Mouse (Mus musculus): ENCODE results near the gene Dcakd.

Gene Dcakd

DNA sequence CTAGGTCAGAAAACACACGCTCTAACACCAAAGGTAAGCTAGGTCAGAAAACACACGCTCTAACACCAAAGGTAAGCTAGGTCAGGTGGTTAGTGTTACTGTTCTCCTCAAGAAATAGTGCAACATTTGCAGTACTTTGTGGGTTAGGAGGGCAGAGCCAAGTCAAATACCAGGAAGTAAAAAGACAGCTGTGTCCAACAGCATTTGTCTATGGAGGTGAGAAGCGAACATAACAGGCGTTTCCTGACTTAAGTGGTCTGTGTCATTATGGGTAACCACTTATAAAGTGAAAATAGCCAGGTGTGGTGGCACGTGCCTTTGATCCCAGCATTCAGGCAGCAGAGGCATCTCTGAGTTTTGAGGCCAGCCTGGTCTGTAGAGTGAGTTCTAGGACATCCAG is 21.5 kb upstream of the Dcakd start:
- DNase-seq (ENCODE audit: low spot score in 2 of 2): no peak

DNA sequence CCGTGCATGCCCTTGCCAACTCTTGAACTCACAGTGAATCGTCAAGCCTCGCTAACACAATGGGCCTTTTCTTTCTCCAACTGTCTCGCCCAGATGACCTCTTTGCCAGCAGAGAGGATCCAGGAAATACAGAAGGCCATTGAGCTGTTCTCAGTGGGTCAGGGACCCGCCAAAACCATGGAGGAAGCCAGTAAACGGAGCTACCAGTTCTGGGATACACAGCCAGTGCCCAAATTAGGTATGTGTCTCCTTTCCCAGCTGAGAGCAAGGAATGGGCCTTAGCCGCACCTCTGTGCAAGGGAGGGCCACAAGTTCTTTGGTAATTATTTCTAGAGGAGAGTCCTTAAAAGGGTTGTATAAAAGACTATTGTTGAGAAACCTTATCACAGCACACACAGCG is 18.2 kb upstream of the Dcakd start:
- no peak for DNase-seq (ENCODE audit: low spot score in 2 of 2)

DNA sequence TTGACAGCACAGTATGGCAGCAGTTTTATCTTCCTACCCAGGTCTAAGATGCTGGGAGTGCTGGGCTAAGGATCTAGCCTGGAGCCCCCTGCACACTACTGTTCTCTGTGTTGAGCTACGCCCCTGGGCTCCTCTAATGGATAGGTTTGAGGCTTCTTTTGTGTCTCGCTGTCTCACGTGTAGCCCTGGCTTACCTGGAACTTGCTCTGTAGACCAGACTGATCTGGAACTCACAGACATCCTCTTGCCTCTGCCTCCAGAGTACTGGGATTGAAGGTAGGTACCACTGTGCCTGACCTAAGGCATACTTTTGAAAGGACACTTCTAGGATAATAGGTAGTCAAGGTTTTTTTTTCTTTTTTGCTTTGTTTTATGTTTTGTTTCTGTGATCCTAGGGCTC is 15.8 kb upstream of the Dcakd start:
- no peak for DNase-seq (ENCODE audit: low spot score in 2 of 2)

GRCm38 (mm10) chr11:103042828-103043227 is 14.7 kb upstream of the Dcakd start:
- no peak for DNase-seq (ENCODE audit: low spot score in 2 of 2)

GRCm38 (mm10) chr11:103038037-103038436 is 9.9 kb upstream of the Dcakd start:
- DNase-seq (ENCODE audit: low spot score in 2 of 2): no peak

DNA sequence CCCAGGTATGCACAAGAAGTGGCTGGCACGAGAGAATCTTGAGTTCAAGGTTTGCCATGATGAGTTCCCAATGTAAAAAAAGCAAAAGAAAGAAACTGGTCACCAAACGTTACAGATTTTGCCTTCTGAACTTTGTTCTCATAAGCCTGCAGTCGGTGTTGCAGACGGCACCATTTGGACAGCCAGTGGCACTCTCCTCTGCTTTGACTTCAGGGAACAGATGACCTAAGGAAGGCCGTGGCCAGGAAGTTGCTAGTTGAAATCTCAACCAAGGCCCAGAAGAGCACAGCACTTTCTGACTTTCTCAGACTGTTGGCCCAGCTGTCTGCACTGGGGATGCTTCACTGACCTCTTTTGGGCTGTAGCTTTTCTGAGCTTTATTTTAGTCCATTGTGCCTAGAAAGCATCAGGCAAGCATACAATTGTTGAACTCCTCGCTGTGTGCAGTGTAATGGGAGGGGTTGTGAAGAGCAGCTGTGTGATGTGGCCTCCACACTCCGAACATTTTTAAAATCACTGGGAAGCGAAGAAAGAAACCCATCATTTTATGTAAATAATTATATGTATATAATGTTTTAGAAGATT is 8.8 kb upstream of the Dcakd start:
- no peak for DNase-seq (ENCODE audit: low spot score in 2 of 2)

GRCm38 (mm10) chr11:103035007-103035406 is 6.9 kb upstream of the Dcakd start:
- DNase-seq (ENCODE audit: low spot score in 2 of 2): no peak

GRCm38 (mm10) chr11:103033030-103033429 is 4.9 kb upstream of the Dcakd start:
- DNase-seq (ENCODE audit: low spot score in 2 of 2): no peak

- DNase-seq (ENCODE audit: low spot score in 2 of 2): no peak
Measured at GRCm38 (mm10) chr11:103027570-103028175, 460 bp downstream of the Dcakd start.

GRCm38 (mm10) chr11:103026901-103027300 is 1.2 kb downstream of the Dcakd start:
- DNase-seq (ENCODE audit: low spot score in 2 of 2): no peak

DNA sequence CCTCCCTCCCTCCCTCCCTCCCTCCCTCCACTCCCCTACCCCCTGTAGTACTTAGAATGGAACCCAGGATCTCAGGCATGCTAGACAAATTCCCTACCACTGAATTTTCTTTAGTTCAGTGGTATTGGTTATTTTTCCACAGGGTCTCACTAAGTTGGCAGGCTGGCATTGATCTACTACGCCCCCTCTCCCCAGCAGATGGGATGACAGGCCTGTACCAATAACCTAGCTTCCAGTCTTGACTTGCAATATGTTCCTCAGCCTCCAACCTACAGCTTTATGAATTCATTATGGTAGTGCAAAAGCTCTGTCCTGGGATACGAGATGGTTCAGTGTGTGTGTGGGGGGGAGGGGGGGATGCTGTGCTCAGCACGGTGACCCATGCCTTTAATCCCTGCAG is 4.2 kb downstream of the Dcakd start:
- no peak for DNase-seq (ENCODE audit: low spot score in 2 of 2)

- DNase-seq (ENCODE audit: low spot score in 2 of 2): no peak
Measured at GRCm38 (mm10) chr11:103020713-103021335, 7.3 kb downstream of the Dcakd start.

DNA sequence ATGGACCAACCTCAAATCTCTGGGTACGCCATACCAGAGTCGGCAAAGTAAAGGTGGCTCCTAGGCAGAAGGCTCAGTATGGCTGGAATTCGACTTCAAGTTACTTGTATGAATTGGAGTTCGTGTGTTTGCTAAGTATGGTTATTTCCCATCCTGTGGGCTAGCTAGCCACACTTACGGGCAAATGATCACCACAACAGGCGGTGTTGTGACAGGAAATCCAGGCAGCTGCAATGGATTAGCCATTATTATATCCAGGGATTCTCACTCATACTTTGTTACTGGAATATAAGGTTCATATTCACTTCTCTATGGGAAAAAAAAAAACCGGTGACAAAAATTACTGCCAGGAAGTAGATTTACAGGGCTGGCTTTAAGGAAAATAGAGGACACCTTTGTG is 8.8 kb downstream of the Dcakd start:
- no peak for DNase-seq (ENCODE audit: low spot score in 2 of 2)

GRCm38 (mm10) chr11:103018860-103019259 is 9.3 kb downstream of the Dcakd start:
- DNase-seq (ENCODE audit: low spot score in 2 of 2): no peak

DNA sequence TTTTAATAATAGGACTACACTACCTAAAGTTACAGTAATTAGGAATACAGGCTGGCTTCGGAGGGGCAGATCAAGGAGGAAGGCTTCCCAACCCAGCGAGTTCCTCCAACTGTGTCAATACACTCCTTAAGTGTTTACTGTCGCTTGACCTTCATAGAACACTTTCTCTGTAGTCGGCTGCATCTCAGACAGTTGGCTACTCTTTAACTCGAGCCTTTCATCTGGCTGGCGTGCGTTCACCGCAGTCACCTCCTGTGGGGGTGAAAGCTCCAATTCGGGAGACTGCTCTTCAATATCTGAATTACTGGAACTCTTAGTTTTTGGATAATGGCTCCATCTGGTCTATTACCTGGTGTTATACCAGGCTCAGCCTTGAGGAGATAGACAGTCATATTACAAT is 10.5 kb downstream of the Dcakd start:
- DNase-seq (ENCODE audit: low spot score in 2 of 2): no peak

DNA sequence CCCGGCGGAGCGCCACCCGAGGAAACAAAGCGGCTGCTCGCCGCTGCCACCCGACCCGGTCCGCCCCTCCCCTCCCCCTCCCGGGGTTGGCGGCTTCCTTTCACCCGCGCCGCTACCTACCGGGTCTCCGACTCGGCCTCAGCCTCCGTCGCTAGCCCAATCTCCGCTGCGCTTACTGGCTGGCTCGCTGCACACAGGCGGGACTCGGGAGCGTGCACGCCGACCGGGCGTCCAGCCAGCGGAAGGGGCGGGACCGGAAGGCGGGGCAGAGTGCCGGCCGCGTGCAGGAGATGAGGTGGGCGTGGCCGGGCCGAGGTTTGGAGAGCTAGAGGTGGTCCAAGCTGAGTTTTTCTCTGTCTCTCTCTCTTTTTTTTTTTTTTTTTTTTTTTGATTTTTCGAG is 11.2 kb downstream of the Dcakd start:
- DNase-seq (ENCODE audit: low spot score in 2 of 2): peak; percentile 96 to 97

GRCm38 (mm10) chr11:103015881-103016825 is 12.0 kb downstream of the Dcakd start:
- DNase-seq (ENCODE audit: low spot score in 2 of 2): no peak

- DNase-seq (ENCODE audit: low spot score in 2 of 2): no peak
Measured at GRCm38 (mm10) chr11:103011206-103011497, 17.0 kb downstream of the Dcakd start.

- DNase-seq (ENCODE audit: low spot score in 2 of 2): no peak
Measured at GRCm38 (mm10) chr11:103010454-103011205, 17.5 kb downstream of the Dcakd start.

DNA sequence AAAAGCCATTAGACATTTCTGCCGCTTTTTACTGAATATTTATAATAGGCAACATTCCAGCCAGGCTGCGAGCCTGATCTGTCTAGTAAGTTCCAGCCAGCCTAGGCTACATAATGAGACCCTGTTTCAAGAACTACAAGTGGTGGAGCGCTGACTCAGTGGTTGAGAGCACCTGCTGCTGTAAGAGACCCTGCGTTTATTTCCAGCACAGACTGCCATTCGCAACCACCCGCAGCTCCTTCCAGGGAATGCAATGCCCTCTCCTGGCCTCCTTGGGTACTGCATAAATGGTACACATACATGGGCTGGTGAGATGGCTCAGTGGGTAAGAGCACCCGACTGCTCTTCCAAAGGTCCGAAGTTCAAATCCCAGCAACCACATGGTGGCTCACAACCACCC is 18.9 kb downstream of the Dcakd start:
- no peak for DNase-seq (ENCODE audit: low spot score in 2 of 2)

DNA sequence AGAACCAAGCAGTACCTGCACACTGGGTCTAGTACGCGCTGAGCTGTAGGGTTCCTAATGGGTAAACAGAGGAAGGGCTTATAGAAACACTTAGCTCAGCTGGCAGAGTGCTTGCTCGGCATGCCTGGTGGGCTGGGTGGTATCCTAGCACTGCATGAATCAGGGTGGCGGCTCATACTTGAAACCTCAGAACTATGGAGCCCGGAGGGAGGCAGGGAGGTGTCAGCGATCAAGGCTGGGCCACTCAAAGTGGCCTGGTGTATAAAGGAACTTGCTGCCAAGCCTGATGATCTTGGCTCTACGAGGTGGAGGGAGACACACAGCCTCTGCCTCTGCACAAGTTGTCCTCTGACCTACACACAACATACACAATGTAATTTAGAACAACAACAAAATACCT is 19.6 kb downstream of the Dcakd start:
- no peak for DNase-seq (ENCODE audit: low spot score in 2 of 2)

DNA sequence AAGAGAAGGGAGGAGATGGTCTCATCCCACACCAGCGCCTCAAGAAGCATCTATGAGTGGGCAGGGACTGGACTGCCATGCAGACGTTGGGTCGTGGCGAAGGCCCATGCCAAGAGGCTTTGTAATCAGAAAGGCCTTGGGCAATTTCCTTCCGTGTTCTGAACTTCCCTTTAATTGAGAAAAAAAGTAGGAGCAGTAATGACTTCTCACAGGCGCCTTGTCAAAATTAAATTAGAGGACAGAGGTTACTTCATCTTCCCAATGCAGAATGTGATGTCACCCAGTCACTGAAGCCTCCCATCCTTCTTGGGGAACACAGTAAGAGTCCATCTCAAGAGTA is 21.2 kb downstream of the Dcakd start:
- peak in 1 of 2 experiments; percentile 38 for DNase-seq (ENCODE audit: low spot score in 2 of 2)

All from spleen, postnatal 36 days (tissue).